Mouse (Mus musculus) neural tube, embryonic 13.5 days (tissue): ENCODE data around the gene Nt5c3. TPM values are rescaled to one million over a fixed set of nuclear protein-coding genes. Genes with fewer than 3 reads are reported as not detected.

ENCODE experiments used
- ATAC-seq: fragments of 200-750 bp; cut with Nextera tagmentation; 2 replicates; pipeline ENCODE4 v1.8.0; 2017; ENCODE audit warnings: low read depth, mild to moderate bottlenecking, moderate TSS enrichment, moderate library complexity
- H3K27ac ChIP-seq: fragments of 300-500 bp; sonication (generic); replicated peaks from 2 replicates; pipeline ENCODE4 v1.5.1; 2015; ENCODE audit warnings: moderate library complexity, mild to moderate bottlenecking, inconsistent platforms
- H3K27me3 ChIP-seq: fragments of 300-500 bp; sonication (generic); 2 replicates; pipeline ENCODE4 v1.6.1; 2015; ENCODE audit warnings: mild to moderate bottlenecking, inconsistent platforms
- H3K36me3 ChIP-seq: fragments of 300-500 bp; sonication (generic); 2 replicates; pipeline ENCODE4 v1.6.1; 2015; ENCODE audit warnings: mild to moderate bottlenecking, inconsistent platforms
- H3K4me1 ChIP-seq: fragments of 300-500 bp; sonication (generic); replicated peaks from 2 replicates; pipeline ENCODE4 v1.6.1; 2015; ENCODE audit warnings: inconsistent platforms
- H3K4me2 ChIP-seq: fragments of 300-500 bp; sonication (generic); 2 replicates; pipeline ENCODE4 v1.6.1; 2015; ENCODE audit warnings: inconsistent platforms, mild to moderate bottlenecking, moderate library complexity
- H3K4me3 ChIP-seq: fragments of 300-500 bp; sonication (generic); 2 replicates; pipeline ENCODE4 v1.5.1; 2015; ENCODE audit warnings: mild to moderate bottlenecking, inconsistent platforms
- H3K9ac ChIP-seq: fragments of 300-500 bp; sonication (generic); 2 replicates; pipeline ENCODE4 v1.6.1; 2015; ENCODE audit warnings: moderate library complexity, mild to moderate bottlenecking, inconsistent platforms
- H3K9me3 ChIP-seq: fragments of 300-500 bp; sonication (generic); 2 replicates; pipeline ENCODE4 v1.6.1; 2016; ENCODE audit warnings: inconsistent platforms
- WGBS: fragments of 180-500 bp; shearing (Covaris S2); methylation state at CpG from one replicate; pipeline ENCODE4 v1.1.7; 2015; 5-methylcytosine and 5-hydroxymethylcytosine counted together
- polyA plus RNA-seq: library from polyadenylated mRNA; unstranded; fragments of >200 nt; fragmentation: Nextera tagmentation; extraction: Ambion mirVana; gene quantifications from 2 replicates; pipeline ENCODE4 v1.2.1, GENCODE M21; 2015

Gene Nt5c3
- 140 and 147 TPM in 2 replicates for polyA plus RNA-seq

DNA sequence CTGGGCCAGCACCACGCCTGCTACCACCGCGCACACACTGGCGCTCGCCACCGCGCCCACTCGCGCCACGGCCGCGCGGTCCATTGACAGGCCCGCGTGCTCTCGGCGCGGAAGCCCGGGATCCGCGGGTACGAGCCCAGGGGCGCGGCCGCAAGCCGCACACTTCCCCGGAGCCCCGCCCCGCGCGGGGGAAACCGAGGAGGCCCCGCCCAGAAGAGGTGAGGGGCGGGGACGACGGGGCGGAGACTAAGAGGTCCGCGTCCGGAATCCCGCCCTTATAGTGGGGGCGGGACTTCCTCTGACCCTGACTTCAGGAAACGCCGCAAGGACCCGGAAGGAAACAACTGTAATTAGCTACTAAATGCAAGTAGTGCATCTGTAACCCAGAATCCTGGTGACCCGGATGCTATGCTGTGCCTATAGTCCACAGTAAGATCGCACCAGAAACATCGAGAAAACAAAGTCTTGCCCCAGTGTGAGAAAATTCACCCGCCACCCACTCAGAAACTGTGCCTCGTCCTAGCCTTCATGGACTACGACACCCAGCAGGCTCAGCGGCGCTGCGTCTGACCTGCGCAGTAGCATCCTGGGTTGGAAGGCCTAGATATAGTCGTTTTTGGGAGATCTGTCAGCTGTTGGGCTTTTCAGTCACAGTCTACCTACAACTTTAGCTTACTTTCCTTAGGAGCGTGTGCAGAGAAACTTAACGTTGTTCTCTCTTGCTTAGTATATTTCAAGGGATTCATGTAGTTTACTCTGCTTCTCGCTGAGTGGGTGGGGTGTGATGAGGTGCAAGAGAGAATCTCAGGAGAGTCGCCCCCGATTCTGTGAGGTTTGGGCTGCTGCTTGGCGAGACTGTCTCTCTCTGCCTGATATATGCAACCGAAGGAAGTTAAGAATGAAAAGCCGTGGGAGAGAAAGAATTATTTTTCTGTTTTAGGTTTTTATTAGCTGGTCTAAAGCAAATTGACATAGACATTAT is at the start of gene Nt5c3, which contains the start of gene Vmn1r4:
Nt5c3 (minus strand) TSS at position 207 of the 982 bp plus-strand sequence.
Vmn1r4 (plus strand) TSS at position 290 of the 982 bp plus-strand sequence.
- Histone ChIP-seq H3K4me2 (peak within 1 kb of the TSS; percentile 61), H3K9ac (peak within 1 kb of the TSS; percentile 78), H3K4me1 (peaks cover 19% of the 10 kb centered on the region), H3K9me3 (0 out of 2 replicates have a peak, but pooled peaks cover 3% of the 10 kb centered on the region), H3K27me3 (0 out of 2 replicates have a peak, but pooled peaks cover 6% of the 10 kb centered on the region), H3K27ac (peak within 1 kb of the TSS; percentile 90), H3K4me3 (peak within 1 kb of the TSS; percentile 70), H3K36me3 (no peaks in the 10 kb centered on the region)
- WGBS, result 3% methylated on average over 64 of the region's 64 CpGs
- peak; percentile 98 for ATAC-seq

DNA sequence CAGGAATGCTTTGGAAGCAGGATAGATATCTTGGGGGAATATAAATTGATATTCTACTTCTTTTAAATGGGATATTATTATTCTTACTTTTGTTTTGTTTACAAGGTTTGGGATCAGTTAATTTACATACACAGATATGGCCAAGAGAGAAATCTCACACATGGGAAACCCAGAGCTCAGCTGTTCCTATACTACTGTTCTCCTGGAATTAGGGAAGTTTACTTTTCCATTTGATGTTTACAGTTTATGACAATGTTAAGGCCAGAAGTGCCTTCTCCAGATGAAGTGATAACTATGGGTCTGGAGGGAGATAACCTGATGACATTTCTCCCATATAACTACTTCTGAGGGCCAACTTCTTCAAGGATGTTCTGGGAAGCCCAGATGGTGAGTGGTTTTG is 46.2 kb upstream of the Nt5c3 start, which contains the start of gene Vmn1r5:
Vmn1r5 (plus strand) TSS at position 301 of the 400 bp plus-strand sequence.
- Histone ChIP-seq H3K4me3 (no peak within 1 kb of the TSS), H3K4me1 (no peaks in the 10 kb centered on the region), H3K9me3 (no peaks in the 10 kb centered on the region), H3K4me2 (no peak within 1 kb of the TSS), H3K9ac (no peak within 1 kb of the TSS), H3K27me3 (no peaks in the 10 kb centered on the region), H3K36me3 (no peaks in the 10 kb centered on the region), H3K27ac (no peak within 1 kb of the TSS)
- ATAC-seq, result no peak

DNA sequence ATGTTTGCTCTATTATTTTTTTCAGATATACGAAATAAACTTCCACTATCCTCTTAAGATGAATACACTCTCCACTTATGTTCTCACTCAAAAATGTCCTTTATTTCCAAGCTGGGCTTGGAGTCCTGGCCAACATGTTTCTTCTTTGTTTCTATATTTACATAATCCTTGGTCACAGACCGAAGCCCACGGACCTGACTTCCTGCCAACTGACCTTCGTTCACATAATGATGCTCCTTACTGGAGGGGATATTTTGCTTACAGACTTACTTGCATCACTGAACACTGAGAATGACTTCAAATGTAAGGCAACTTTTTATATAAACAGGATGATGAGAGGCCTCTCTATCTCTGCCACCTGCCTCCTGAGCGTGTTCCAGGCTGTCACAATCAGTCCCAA is 32.7 kb upstream of the Nt5c3 start:
- Histone ChIP-seq H3K27me3 (no peaks in the 10 kb centered on the region), H3K9ac (no peak overlapping the region), H3K4me3 (no peak overlapping the region), H3K9me3 (no peaks in the 10 kb centered on the region), H3K27ac (no peak overlapping the region), H3K4me1 (no peaks in the 10 kb centered on the region), H3K4me2 (no peak overlapping the region), H3K36me3 (no peaks in the 10 kb centered on the region)
- WGBS, result 83% methylated on average over 5 of the region's 5 CpGs
- no peak for ATAC-seq

DNA sequence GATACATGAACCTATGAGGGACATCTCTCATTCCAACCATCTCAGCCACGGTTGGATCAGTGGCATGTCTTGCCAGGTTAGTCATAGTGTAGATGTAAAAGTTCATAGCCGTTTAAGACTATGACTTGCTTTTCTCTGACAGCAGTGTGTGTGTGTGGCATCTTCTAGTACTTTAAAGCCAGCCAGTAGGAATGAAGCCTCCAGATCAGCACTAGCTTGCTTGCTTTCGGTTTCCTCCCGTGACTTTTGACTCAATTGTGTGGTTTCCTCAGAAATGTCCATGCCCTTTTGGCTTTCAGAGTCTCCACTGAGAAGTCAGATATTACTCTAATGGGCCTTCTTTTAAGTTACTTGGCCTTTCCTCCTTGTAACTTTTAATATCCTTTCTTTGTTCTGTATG is 10.6 kb upstream of the Nt5c3 start:
- Histone ChIP-seq H3K9ac (no peak overlapping the region), H3K4me3 (no peak overlapping the region), H3K4me2 (no peak overlapping the region), H3K36me3 (no peaks in the 10 kb centered on the region), H3K27me3 (no peaks in the 10 kb centered on the region), H3K4me1 (no peaks in the 10 kb centered on the region), H3K9me3 (no peaks in the 10 kb centered on the region), H3K27ac (no peak overlapping the region)
- WGBS, result 89% methylated on average over 4 of the region's 4 CpGs
- no peak for ATAC-seq

DNA sequence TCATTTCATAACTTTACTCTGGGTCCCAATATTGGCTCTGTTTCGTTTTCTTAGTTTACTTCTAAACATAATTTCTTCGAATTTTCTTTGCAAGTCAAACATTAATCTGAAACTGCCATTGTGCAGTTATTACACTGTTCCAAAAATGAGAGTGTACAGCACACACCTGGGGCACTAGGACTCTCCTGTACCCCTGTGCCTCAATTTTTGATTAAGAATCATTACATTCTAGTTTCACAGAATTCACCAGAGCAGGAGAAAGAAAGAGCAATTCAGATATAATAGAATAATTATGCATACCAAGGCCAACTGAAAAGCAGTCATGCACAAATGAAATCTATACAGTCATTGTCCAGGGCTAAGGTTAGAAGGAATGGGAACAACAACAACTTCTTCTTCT is 8.7 kb upstream of the Nt5c3 start:
- H3K4me3 ChIP-seq, result no peak overlapping the region
- H3K27ac ChIP-seq, result no peak overlapping the region
- H3K9me3 ChIP-seq, result no peaks in the 10 kb centered on the region
- H3K36me3 ChIP-seq, result no peaks in the 10 kb centered on the region
- no peak for ATAC-seq
- 69% methylated on average over 2 of the region's 2 CpGs for WGBS
- no peaks in the 10 kb centered on the region for H3K4me1 ChIP-seq
- H3K27me3 ChIP-seq, result no peaks in the 10 kb centered on the region
- no peak overlapping the region for H3K4me2 ChIP-seq
- H3K9ac ChIP-seq, result no peak overlapping the region

DNA sequence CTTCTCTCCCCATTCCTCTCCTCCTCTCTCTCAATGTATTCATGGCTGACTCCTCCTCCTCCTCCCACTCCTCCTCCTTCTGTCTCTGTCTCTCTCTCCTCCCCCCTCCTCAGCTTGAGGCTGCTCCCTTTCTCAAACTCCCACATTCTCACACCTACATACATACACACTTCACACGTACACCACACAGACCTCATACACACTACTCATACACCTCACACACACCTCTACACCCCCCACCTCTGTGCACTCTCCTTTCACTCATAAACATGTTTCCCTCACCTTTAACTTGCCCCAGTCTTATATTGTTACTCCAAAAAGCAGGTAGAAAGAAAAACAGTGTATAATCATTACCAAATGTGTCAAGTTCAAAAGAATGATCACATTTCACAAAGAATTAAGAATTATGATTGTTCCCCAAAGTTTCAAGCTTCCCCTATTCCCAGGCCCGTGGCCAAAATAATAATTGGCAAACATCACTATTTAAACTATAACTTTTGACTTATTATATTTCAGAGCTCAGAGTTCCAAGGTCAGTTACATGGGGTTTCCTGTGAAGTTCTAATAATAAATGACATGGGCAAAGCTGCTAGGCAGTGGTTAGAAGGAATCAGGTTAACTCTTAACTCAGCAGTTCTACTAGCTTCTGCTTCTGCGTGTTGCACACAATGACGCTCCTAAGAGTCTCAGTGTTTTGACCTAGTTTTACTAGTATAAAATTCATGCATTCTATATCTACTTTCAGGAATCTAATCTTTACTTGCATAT is 8.1 kb upstream of the Nt5c3 start:
- no peaks in the 10 kb centered on the region for H3K9me3 ChIP-seq
- ATAC-seq, result no peak
- no peaks in the 10 kb centered on the region for H3K27me3 ChIP-seq
- H3K9ac ChIP-seq, result no peak overlapping the region
- H3K4me3 ChIP-seq, result no peak overlapping the region
- no peaks in the 10 kb centered on the region for H3K4me1 ChIP-seq
- WGBS, result 74% methylated on average over 4 of the region's 4 CpGs
- H3K27ac ChIP-seq, result no peak overlapping the region
- no peaks in the 10 kb centered on the region for H3K36me3 ChIP-seq
- no peak overlapping the region for H3K4me2 ChIP-seq

DNA sequence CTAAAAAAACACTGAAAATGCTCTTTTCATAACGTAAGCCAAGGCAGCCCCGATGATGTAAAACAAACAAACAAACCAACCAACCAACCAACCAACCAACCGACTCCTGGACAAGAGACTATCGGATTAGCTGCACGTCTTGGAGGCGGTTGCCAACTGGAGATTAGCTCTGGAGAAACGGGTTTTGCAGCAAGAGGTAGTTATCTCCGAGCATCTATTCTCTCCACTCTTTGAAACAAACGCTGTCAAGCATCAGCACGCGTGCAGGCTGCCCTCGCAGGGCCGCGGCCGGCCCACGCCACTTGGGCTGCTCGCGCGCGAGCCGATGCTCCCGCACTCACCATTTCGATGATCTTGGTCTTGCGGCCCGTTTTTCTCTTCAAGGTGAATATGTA is 404 bp downstream of the Nt5c3 start:
- no peak; the same call in 1 of the 2 replicates for ATAC-seq
- H3K4me2 ChIP-seq, result peak overlapping the region; percentile 61
- peaks cover 19% of the 10 kb centered on the region for H3K4me1 ChIP-seq
- peak overlapping the region; percentile 90 for H3K27ac ChIP-seq
- peak overlapping the region; percentile 78 for H3K9ac ChIP-seq
- no peaks in the 10 kb centered on the region for H3K36me3 ChIP-seq
- peak overlapping the region; percentile 70 for H3K4me3 ChIP-seq
- H3K27me3 ChIP-seq, result 0 out of 2 replicates have a peak, but pooled peaks cover 6% of the 10 kb centered on the region
- under 1% methylated on average over 25 of the region's 25 CpGs for WGBS
- 0 out of 2 replicates have a peak, but pooled peaks cover 3% of the 10 kb centered on the region for H3K9me3 ChIP-seq

DNA sequence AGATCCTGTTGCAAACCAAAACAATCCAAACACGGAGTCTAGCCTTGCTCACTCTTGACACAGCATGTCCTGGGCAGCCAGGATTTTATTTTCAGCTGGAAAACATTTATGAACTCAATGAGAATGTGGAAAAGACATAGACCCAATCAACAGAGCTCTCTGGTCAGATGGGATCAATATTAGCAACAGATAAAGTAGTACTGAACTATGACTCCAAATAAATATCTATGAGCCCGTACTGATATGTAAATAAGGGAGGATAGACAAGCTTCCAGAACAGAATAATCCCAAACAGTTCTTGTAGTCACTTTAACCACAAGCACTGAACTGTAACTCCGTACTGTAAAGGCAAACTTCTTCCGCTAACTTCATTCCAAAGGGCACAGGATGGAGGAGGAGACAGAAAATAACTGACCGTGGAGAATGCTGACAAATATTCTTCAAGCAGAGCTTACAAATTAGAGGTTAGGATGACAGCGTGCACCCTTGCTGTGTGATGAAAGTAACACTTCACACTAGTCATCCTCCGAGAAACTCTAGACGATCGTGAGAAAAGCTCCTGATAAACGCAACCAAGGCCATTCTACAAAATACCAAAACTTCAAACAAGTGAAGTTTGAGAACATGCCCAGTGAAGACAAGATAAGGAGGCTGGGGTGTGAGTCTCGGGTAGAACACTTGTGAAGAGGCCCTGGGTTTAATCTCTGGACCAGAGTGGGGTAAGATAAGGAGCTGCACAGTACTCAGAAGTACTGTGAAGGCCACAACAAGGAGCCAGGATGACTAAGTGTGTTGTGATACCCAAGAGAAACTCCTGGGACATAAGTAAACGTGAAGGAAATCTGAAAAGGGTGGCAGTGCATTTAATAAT is 3.3 kb downstream of the Nt5c3 start:
- no peak overlapping the region for H3K4me3 ChIP-seq
- ATAC-seq, result no peak
- 87% methylated on average over 12 of the region's 12 CpGs for WGBS

DNA sequence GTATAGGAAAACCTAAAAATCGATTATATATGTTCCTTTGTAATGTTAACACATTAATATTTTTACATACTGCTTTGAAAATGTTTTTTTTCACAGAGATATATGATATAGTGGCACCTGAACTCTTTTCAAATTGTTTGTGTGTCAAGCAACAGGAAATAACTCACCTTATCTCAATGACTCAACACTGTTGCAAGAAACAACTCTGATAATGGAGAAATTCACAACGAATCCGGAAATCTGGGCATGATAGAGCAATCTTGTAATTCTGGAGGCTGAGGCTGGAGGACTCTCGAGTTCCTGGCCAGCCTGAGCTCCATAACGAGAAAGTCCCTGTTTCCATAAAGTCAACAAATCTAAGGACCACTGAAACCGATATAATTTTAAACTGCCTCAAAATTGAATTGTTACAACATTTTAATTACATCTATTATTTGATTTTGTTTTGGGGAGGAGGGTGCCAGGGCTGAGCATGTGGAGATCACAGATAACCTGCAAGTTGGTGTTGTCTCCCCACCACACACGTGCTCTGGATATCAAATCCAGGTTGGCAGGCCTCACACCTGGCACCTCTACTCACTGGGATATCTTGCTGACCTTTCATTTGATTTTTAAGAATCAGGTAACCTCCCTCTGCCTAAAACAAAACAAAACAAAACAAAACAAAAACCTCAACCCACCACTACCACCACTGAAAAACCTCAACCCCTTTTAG is 4.2 kb downstream of the Nt5c3 start:
- H3K9ac ChIP-seq, result no peak overlapping the region
- H3K4me3 ChIP-seq, result no peak overlapping the region
- H3K27ac ChIP-seq, result no peak overlapping the region
- H3K4me2 ChIP-seq, result no peak overlapping the region
- no peaks in the 10 kb centered on the region for H3K27me3 ChIP-seq
- no peaks in the 10 kb centered on the region for H3K9me3 ChIP-seq
- no peaks in the 10 kb centered on the region for H3K36me3 ChIP-seq
- ATAC-seq, result no peak
- peaks cover 15% of the 10 kb centered on the region for H3K4me1 ChIP-seq
- WGBS, result 95% methylated on average over 7 of the region's 7 CpGs

More for the DNA sequence above, 3.3 kb downstream of the Nt5c3 start:
- Histone ChIP-seq H3K9ac (no peak overlapping the region), H3K36me3 (no peaks in the 10 kb centered on the region), H3K27ac (no peak overlapping the region), H3K4me2 (no peak overlapping the region), H3K9me3 (0 out of 2 replicates have a peak, but pooled peaks cover 3% of the 10 kb centered on the region), H3K27me3 (0 out of 2 replicates have a peak, but pooled peaks cover 1% of the 10 kb centered on the region), H3K4me1 (peaks cover 19% of the 10 kb centered on the region)

DNA sequence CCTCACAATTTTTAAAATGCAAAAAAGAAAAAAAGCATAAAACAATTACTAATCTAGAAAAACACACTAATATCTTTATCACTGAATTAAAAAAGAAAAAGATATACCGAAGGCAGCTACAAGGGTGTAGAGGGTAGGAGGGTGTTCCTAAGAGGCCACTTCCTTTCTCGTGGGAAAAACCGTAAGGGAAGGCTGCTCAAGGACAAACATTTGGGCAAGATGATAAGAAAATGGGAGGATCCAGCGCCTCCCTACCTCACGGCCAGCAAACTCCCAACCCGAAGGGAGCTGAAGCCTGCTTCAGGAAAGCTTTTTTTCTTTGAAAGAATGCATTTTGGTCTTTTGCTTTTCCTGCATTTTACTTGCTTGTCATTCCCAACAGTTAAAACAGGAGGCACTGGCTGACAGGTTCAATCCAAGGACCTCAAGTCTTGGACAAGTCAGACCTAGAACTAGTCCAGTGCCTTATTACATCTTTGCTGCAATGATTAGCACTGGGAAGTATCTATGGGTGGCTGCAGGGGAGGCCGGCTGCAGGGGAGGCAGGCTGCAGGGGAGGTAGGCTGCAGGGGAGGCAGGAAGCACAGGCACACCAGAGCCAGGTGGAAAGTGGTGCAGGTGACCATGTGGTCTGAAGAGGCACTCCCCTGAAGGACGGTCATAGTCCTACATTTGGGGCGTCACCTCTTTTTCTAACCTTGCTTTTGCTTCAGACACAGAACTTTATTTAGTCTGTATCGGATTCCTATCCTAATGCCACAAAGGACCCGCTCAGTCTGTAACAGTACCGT is 6.0 kb downstream of the Nt5c3 start:
- Histone ChIP-seq H3K4me2 (no peak overlapping the region), H3K27me3 (no peaks in the 10 kb centered on the region), H3K4me1 (peaks cover 10% of the 10 kb centered on the region), H3K36me3 (no peaks in the 10 kb centered on the region), H3K27ac (no peak overlapping the region), H3K9ac (no peak overlapping the region), H3K9me3 (no peaks in the 10 kb centered on the region), H3K4me3 (no peak overlapping the region)
- no peak for ATAC-seq
- 83% methylated on average over 12 of the region's 12 CpGs for WGBS
